Mouse (Mus musculus): Measurements from ENCODE around the gene Rimbp2. TPM values are rescaled to one million over a fixed set of nuclear protein-coding genes. Genes with fewer than 3 reads are reported as not detected.

The Rimbp2 gene
- polyA plus RNA-seq, 1 experiment from 2014 or later, result 0.63 TPM

- H3K9me3 ChIP-seq (ENCODE audit: control insufficient read depth, low read length), result peaks cover 6% of the 10 kb centered on the region; the same call in 1 of the 2 replicates
- no peak for ATAC-seq (ENCODE audit: insufficient number of reproducible peaks, insufficient read depth, low FRiP score, low read depth)
- H3K4me1 ChIP-seq (ENCODE audit: control insufficient read depth in 2 of 2, insufficient read depth in 2 of 2, low read length in 2 of 2), result no peaks in the 10 kb centered on the region
- H3K4me2 ChIP-seq (ENCODE audit: low read length), result no peak overlapping the region
- H3K27me3 ChIP-seq (ENCODE audit: control insufficient read depth, insufficient read depth, low read length), result no peaks in the 10 kb centered on the region
- no peak overlapping the region for H3K4me3 ChIP-seq (ENCODE audit: control insufficient read depth in 1 of 2, insufficient read depth in 1 of 2, low read depth in 1 of 2, low read length in 2 of 2)
- H3K36me3 ChIP-seq (ENCODE audit: control insufficient read depth, insufficient read depth, low read length), result no peaks in the 10 kb centered on the region
- H3K9ac ChIP-seq (ENCODE audit: low read length), result no peak overlapping the region
- WGBS, result 71% methylated on average over 4 of the region's 4 CpGs
- H3K27ac ChIP-seq (replicated peaks in 1 of 2; ENCODE audit: control insufficient read depth in 1 of 2, insufficient read depth in 1 of 2, low read depth in 2 of 2, low read length in 2 of 2), result no peak overlapping the region
These were observed 111.7 kb downstream of the Rimbp2 start for GRCm38 (mm10) chr5:128841541-128841940.

GRCm38 (mm10) chr5:128837045-128837444 lies 116.2 kb downstream of the Rimbp2 start:
- Histone ChIP-seq H3K36me3 (ENCODE audit: control insufficient read depth, insufficient read depth, low read length) (no peaks in the 10 kb centered on the region), H3K4me2 (ENCODE audit: low read length) (no peak overlapping the region), H3K27ac (replicated peaks in 1 of 2; ENCODE audit: control insufficient read depth in 1 of 2, insufficient read depth in 1 of 2, low read depth in 2 of 2, low read length in 2 of 2) (no peak overlapping the region), H3K4me3 (ENCODE audit: control insufficient read depth in 1 of 2, insufficient read depth in 1 of 2, low read depth in 1 of 2, low read length in 2 of 2) (no peak overlapping the region), H3K27me3 (ENCODE audit: control insufficient read depth, insufficient read depth, low read length) (no peaks in the 10 kb centered on the region), H3K9me3 (ENCODE audit: control insufficient read depth, low read length) (no peaks in the 10 kb centered on the region), H3K9ac (ENCODE audit: low read length) (no peak overlapping the region), H3K4me1 (ENCODE audit: control insufficient read depth in 2 of 2, insufficient read depth in 2 of 2, low read length in 2 of 2) (no peaks in the 10 kb centered on the region)
- 89% methylated on average over 7 of the region's 7 CpGs for WGBS
- ATAC-seq (ENCODE audit: insufficient number of reproducible peaks, insufficient read depth, low FRiP score, low read depth), result no peak

- Histone ChIP-seq H3K4me2 (ENCODE audit: low read length) (no peak overlapping the region), H3K27me3 (ENCODE audit: control insufficient read depth, insufficient read depth, low read length) (no peaks in the 10 kb centered on the region), H3K4me1 (ENCODE audit: control insufficient read depth in 2 of 2, insufficient read depth in 2 of 2, low read length in 2 of 2) (no peaks in the 10 kb centered on the region), H3K9ac (ENCODE audit: low read length) (no peak overlapping the region), H3K9me3 (ENCODE audit: control insufficient read depth, low read length) (no peaks in the 10 kb centered on the region), H3K36me3 (ENCODE audit: control insufficient read depth, insufficient read depth, low read length) (no peaks in the 10 kb centered on the region), H3K27ac (replicated peaks in 1 of 2; ENCODE audit: control insufficient read depth in 1 of 2, insufficient read depth in 1 of 2, low read depth in 2 of 2, low read length in 2 of 2) (no peak overlapping the region), H3K4me3 (ENCODE audit: control insufficient read depth in 1 of 2, insufficient read depth in 1 of 2, low read depth in 1 of 2, low read length in 2 of 2) (no peak overlapping the region)
- WGBS, result 68% methylated on average over 8 of the region's 8 CpGs
- ATAC-seq (ENCODE audit: insufficient number of reproducible peaks, insufficient read depth, low FRiP score, low read depth), result no peak
These were observed 119.2 kb downstream of the Rimbp2 start for GRCm38 (mm10) chr5:128834126-128834525.

- no peak overlapping the region for H3K9ac ChIP-seq (ENCODE audit: low read length)
- no peak overlapping the region for H3K4me3 ChIP-seq (ENCODE audit: control insufficient read depth in 1 of 2, insufficient read depth in 1 of 2, low read depth in 1 of 2, low read length in 2 of 2)
- 72% methylated on average over 3 of the region's 3 CpGs for WGBS
- ATAC-seq (ENCODE audit: insufficient number of reproducible peaks, insufficient read depth, low FRiP score, low read depth), result no peak
- no peaks in the 10 kb centered on the region for H3K36me3 ChIP-seq (ENCODE audit: control insufficient read depth, insufficient read depth, low read length)
- H3K27ac ChIP-seq (replicated peaks in 1 of 2; ENCODE audit: control insufficient read depth in 1 of 2, insufficient read depth in 1 of 2, low read depth in 2 of 2, low read length in 2 of 2), result no peak overlapping the region
- no peak overlapping the region for H3K4me2 ChIP-seq (ENCODE audit: low read length)
- H3K4me1 ChIP-seq (ENCODE audit: control insufficient read depth in 2 of 2, insufficient read depth in 2 of 2, low read length in 2 of 2), result no peaks in the 10 kb centered on the region
- no peaks in the 10 kb centered on the region for H3K27me3 ChIP-seq (ENCODE audit: control insufficient read depth, insufficient read depth, low read length)
- H3K9me3 ChIP-seq (ENCODE audit: control insufficient read depth, low read length), result no peaks in the 10 kb centered on the region
These were observed 130.4 kb downstream of the Rimbp2 start for GRCm38 (mm10) chr5:128822843-128823242.

GRCm38 (mm10) chr5:128819638-128820285 lies 133.5 kb downstream of the Rimbp2 start:
- H3K4me2 ChIP-seq (ENCODE audit: low read length), result no peak overlapping the region
- no peak overlapping the region for H3K4me3 ChIP-seq (ENCODE audit: control insufficient read depth in 1 of 2, insufficient read depth in 1 of 2, low read depth in 1 of 2, low read length in 2 of 2)
- H3K4me1 ChIP-seq (ENCODE audit: control insufficient read depth in 2 of 2, insufficient read depth in 2 of 2, low read length in 2 of 2), result no peaks in the 10 kb centered on the region
- no peak for ATAC-seq (ENCODE audit: insufficient number of reproducible peaks, insufficient read depth, low FRiP score, low read depth)
- 53% methylated on average over 12 of the region's 12 CpGs for WGBS
- no peaks in the 10 kb centered on the region for H3K36me3 ChIP-seq (ENCODE audit: control insufficient read depth, insufficient read depth, low read length)
- no peak overlapping the region for H3K27ac ChIP-seq (replicated peaks in 1 of 2; ENCODE audit: control insufficient read depth in 1 of 2, insufficient read depth in 1 of 2, low read depth in 2 of 2, low read length in 2 of 2)
- no peak overlapping the region for H3K9ac ChIP-seq (ENCODE audit: low read length)
- H3K27me3 ChIP-seq (ENCODE audit: control insufficient read depth, insufficient read depth, low read length), result no peaks in the 10 kb centered on the region
- no peaks in the 10 kb centered on the region for H3K9me3 ChIP-seq (ENCODE audit: control insufficient read depth, low read length)

GRCm38 (mm10) chr5:128815629-128816028 lies 137.7 kb downstream of the Rimbp2 start:
- Histone ChIP-seq H3K9ac (ENCODE audit: low read length) (no peak overlapping the region), H3K4me1 (ENCODE audit: control insufficient read depth in 2 of 2, insufficient read depth in 2 of 2, low read length in 2 of 2) (no peaks in the 10 kb centered on the region), H3K27me3 (ENCODE audit: control insufficient read depth, insufficient read depth, low read length) (no peaks in the 10 kb centered on the region), H3K4me3 (ENCODE audit: control insufficient read depth in 1 of 2, insufficient read depth in 1 of 2, low read depth in 1 of 2, low read length in 2 of 2) (no peak overlapping the region), H3K36me3 (ENCODE audit: control insufficient read depth, insufficient read depth, low read length) (no peaks in the 10 kb centered on the region), H3K27ac (replicated peaks in 1 of 2; ENCODE audit: control insufficient read depth in 1 of 2, insufficient read depth in 1 of 2, low read depth in 2 of 2, low read length in 2 of 2) (no peak overlapping the region), H3K9me3 (ENCODE audit: control insufficient read depth, low read length) (no peaks in the 10 kb centered on the region), H3K4me2 (ENCODE audit: low read length) (no peak overlapping the region)
- 72% methylated on average over 8 of the region's 8 CpGs for WGBS
- no peak for ATAC-seq (ENCODE audit: insufficient number of reproducible peaks, insufficient read depth, low FRiP score, low read depth)

- Histone ChIP-seq H3K27ac (replicated peaks in 1 of 2; ENCODE audit: control insufficient read depth in 1 of 2, insufficient read depth in 1 of 2, low read depth in 2 of 2, low read length in 2 of 2) (no peak overlapping the region), H3K4me1 (ENCODE audit: control insufficient read depth in 2 of 2, insufficient read depth in 2 of 2, low read length in 2 of 2) (no peaks in the 10 kb centered on the region), H3K27me3 (ENCODE audit: control insufficient read depth, insufficient read depth, low read length) (no peaks in the 10 kb centered on the region), H3K9ac (ENCODE audit: low read length) (no peak overlapping the region), H3K9me3 (ENCODE audit: control insufficient read depth, low read length) (no peaks in the 10 kb centered on the region), H3K36me3 (ENCODE audit: control insufficient read depth, insufficient read depth, low read length) (no peaks in the 10 kb centered on the region), H3K4me2 (ENCODE audit: low read length) (no peak overlapping the region), H3K4me3 (ENCODE audit: control insufficient read depth in 1 of 2, insufficient read depth in 1 of 2, low read depth in 1 of 2, low read length in 2 of 2) (no peak overlapping the region)
- WGBS, result 75% methylated on average over 6 of the region's 6 CpGs
- no peak for ATAC-seq (ENCODE audit: insufficient number of reproducible peaks, insufficient read depth, low FRiP score, low read depth)
These were observed 138.2 kb downstream of the Rimbp2 start for GRCm38 (mm10) chr5:128815078-128815477.

- no peak for ATAC-seq (ENCODE audit: insufficient number of reproducible peaks, insufficient read depth, low FRiP score, low read depth)
- no peaks in the 10 kb centered on the region for H3K9me3 ChIP-seq (ENCODE audit: control insufficient read depth, low read length)
- H3K27ac ChIP-seq (replicated peaks in 1 of 2; ENCODE audit: control insufficient read depth in 1 of 2, insufficient read depth in 1 of 2, low read depth in 2 of 2, low read length in 2 of 2), result no peak overlapping the region
- no peak overlapping the region for H3K4me2 ChIP-seq (ENCODE audit: low read length)
- 36% methylated on average over 11 of the region's 11 CpGs for WGBS
- H3K36me3 ChIP-seq (ENCODE audit: control insufficient read depth, insufficient read depth, low read length), result no peaks in the 10 kb centered on the region
- H3K4me3 ChIP-seq (ENCODE audit: control insufficient read depth in 1 of 2, insufficient read depth in 1 of 2, low read depth in 1 of 2, low read length in 2 of 2), result no peak overlapping the region
- no peaks in the 10 kb centered on the region; a peak in 1 of 4 replicates for H3K4me1 ChIP-seq (ENCODE audit: control insufficient read depth in 2 of 2, insufficient read depth in 2 of 2, low read length in 2 of 2)
- no peak overlapping the region for H3K9ac ChIP-seq (ENCODE audit: low read length)
- H3K27me3 ChIP-seq (ENCODE audit: control insufficient read depth, insufficient read depth, low read length), result no peaks in the 10 kb centered on the region
These were observed 140.2 kb downstream of the Rimbp2 start for GRCm38 (mm10) chr5:128813121-128813520.
